Mouse (Mus musculus) myocyte (in vitro differentiated cells): Measurements from ENCODE around the gene Nr2c2ap.

Experiments used
- CEBPB ChIP-seq: IDR thresholded peaks from 2 replicates; pipeline ENCODE4 v1.6.1; 2011; ENCODE audit warnings: mild to moderate bottlenecking, moderate library complexity; ENCODE audit not compliant: poor library complexity, insufficient read depth, severe bottlenecking
- E2F4 ChIP-seq: IDR thresholded peaks from one replicate; pipeline ENCODE4 v1.6.1; 2011; ENCODE audit warnings: mild to moderate bottlenecking, control low read depth, moderate library complexity; ENCODE audit not compliant: insufficient read depth
- MAX ChIP-seq: IDR thresholded peaks from one replicate; pipeline ENCODE4 v1.6.1; 2011; ENCODE audit warnings: low read depth, mild to moderate bottlenecking, control low read depth
- POLR2A ChIP-seq: IDR thresholded peaks from one replicate; pipeline ENCODE4 v1.6.1; 2011; ENCODE audit warnings: low read depth, mild to moderate bottlenecking, control low read depth, moderate library complexity; ENCODE audit not compliant: insufficient read length
- POLR2AphosphoS2 ChIP-seq: IDR thresholded peaks from one replicate; pipeline ENCODE4 v1.6.1; 2011; ENCODE audit warnings: low read depth, control low read depth; ENCODE audit not compliant: insufficient read length
- TCF12 ChIP-seq: IDR thresholded peaks from one replicate; pipeline ENCODE4 v1.6.1; 2011; ENCODE audit warnings: mild to moderate bottlenecking, control low read depth; ENCODE audit not compliant: poor library complexity, insufficient read depth, severe bottlenecking
- USF1 ChIP-seq: IDR thresholded peaks from one replicate; pipeline ENCODE4 v1.6.1; 2011; ENCODE audit warnings: low read depth, mild to moderate bottlenecking, control low read depth, moderate library complexity

- TF ChIP-seq POLR2A (no peak), POLR2AphosphoS2 (no peak), TCF12 (no peak), MAX (no peak), USF1 (no peak), CEBPB (no peak), E2F4 (no peak)
These were observed 5.5 kb downstream of the Nr2c2ap start for GRCm38 (mm10) chr8:70136591-70136990.
